Mouse (Mus musculus) 3T3-L1 (cell line): Measurements from ENCODE around the gene Lfng.
A peak's percentile ranks its signal among the peaks of the same experiment; 100 is the strongest.

Source experiments
- DNase-seq: peaks from one replicate; pipeline ENCODE4 v3.0.0-alpha.2; 2015; ENCODE audit warnings: low read depth, low spot score

Gene Lfng

GRCm38 (mm10) chr5:140639312-140639711, 32.2 kb downstream of the Lfng start:
- no peak for DNase-seq

GRCm38 (mm10) chr5:140639871-140640270, 32.8 kb downstream of the Lfng start:
- peak; percentile 73 for DNase-seq

GRCm38 (mm10) chr5:140640812-140641211, 33.7 kb downstream of the Lfng start:
- peak; percentile 65 for DNase-seq

GRCm38 (mm10) chr5:140641254-140641928, 34.3 kb downstream of the Lfng start:
- peak; percentile 99 for DNase-seq

- no peak for DNase-seq
Observed at GRCm38 (mm10) chr5:140642076-140642475, 35.0 kb downstream of the Lfng start.

- DNase-seq: peak; percentile 40
Observed at GRCm38 (mm10) chr5:140644263-140644662, 37.1 kb downstream of the Lfng start.

GRCm38 (mm10) chr5:140644702-140645201, 37.6 kb downstream of the Lfng start:
- DNase-seq: no peak

- DNase-seq: no peak
Observed at GRCm38 (mm10) chr5:140645454-140645853, 38.3 kb downstream of the Lfng start.

- DNase-seq: no peak
Observed at GRCm38 (mm10) chr5:140646171-140646570, 39.1 kb downstream of the Lfng start.

- peak; percentile 62 for DNase-seq
Observed at GRCm38 (mm10) chr5:140647031-140647760, 40.1 kb downstream of the Lfng start.

- DNase-seq: peak; percentile 68
Observed at GRCm38 (mm10) chr5:140647821-140648518, 40.9 kb downstream of the Lfng start.

- DNase-seq: no peak
Observed at GRCm38 (mm10) chr5:140648519-140649100, 41.5 kb downstream of the Lfng start, which contains the start of gene Ttyh3. Ttyh3 (minus strand) TSS chr5:140649031.

GRCm38 (mm10) chr5:140649101-140649667, 42.1 kb downstream of the Lfng start:
- DNase-seq: peak; percentile 98

GRCm38 (mm10) chr5:140649881-140650414, 42.8 kb downstream of the Lfng start:
- no peak for DNase-seq

GRCm38 (mm10) chr5:140651231-140651630, 44.1 kb downstream of the Lfng start:
- no peak for DNase-seq

- no peak for DNase-seq
Observed at GRCm38 (mm10) chr5:140652587-140652986, 45.5 kb downstream of the Lfng start.

GRCm38 (mm10) chr5:140654096-140654845, 47.2 kb downstream of the Lfng start:
- DNase-seq: no peak

GRCm38 (mm10) chr5:140659607-140660272, 52.6 kb downstream of the Lfng start:
- no peak for DNase-seq

GRCm38 (mm10) chr5:140660398-140660797, 53.3 kb downstream of the Lfng start:
- no peak for DNase-seq

GRCm38 (mm10) chr5:140661427-140661826, 54.3 kb downstream of the Lfng start:
- no peak for DNase-seq
